Comparison of ENCODE assay signal across 8 mouse cellular contexts in the genomic region with DNA sequence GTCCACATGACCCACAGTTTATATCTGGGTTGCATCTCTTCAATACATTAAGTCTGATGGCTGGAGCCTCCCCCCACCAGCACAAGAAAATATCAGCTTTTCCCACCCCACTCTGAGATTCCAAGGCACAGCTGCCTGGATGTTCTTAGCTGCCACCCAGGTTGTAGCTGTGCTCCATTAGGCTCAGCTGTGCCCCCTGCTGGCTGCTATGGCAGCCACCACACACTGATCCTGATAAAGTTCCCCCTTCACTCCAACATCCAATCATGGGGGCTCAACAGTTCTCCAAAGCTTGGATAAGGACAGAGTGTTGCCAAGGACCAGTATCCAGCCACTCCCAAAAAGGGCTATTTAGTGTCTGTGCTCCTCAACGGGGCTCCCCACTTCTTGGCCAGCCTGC. TPM values are rescaled to one million over a fixed set of nuclear protein-coding genes. Genes with fewer than 3 reads are reported as not detected.
DNase-seq lines count a peak whose midpoint lies in the region; ATAC-seq and TF ChIP-seq lines count a peak whose summit lies in the region.

No protein-coding gene starts in this region.

- no peak overlapping the region for H3K27ac ChIP-seq in cerebellum, adult 2 months (ENCODE audit: insufficient read depth, low read length)
- no peak overlapping the region for H3K27ac ChIP-seq in liver, adult 2 months (replicated peaks; ENCODE audit: insufficient read depth, low read depth, low read length)
- H3K27ac ChIP-seq in liver, embryonic 12.5 days: no peak overlapping the region
- H3K27ac ChIP-seq in embryonic facial prominence, embryonic 14.5 days (replicated peaks; ENCODE audit: low read depth, low read length): no peak overlapping the region

- H3K9ac ChIP-seq in liver, adult 2 months (ENCODE audit: low read depth, low read length): no peak overlapping the region
- no peak overlapping the region for H3K9ac ChIP-seq in liver, embryonic 12.5 days
- no peak overlapping the region for H3K9ac ChIP-seq in embryonic facial prominence, embryonic 14.5 days (ENCODE audit: low read depth, low read length)

- no peak overlapping the region for H3K4me2 ChIP-seq in liver, embryonic 12.5 days
- no peak overlapping the region for H3K4me2 ChIP-seq in embryonic facial prominence, embryonic 14.5 days (ENCODE audit: low read depth, low read length)

- H3K9me3 ChIP-seq in liver, embryonic 12.5 days (replicated peaks): no peaks in the 10 kb centered on the region
- no peaks in the 10 kb centered on the region for H3K9me3 ChIP-seq in embryonic facial prominence, embryonic 14.5 days (ENCODE audit: control insufficient read depth, low read length)

- no peaks in the 10 kb centered on the region for H3K36me3 ChIP-seq in liver, adult 2 months (ENCODE audit: control insufficient read depth, insufficient read depth, low read length)
- no peaks in the 10 kb centered on the region for H3K36me3 ChIP-seq in liver, embryonic 12.5 days
- no peaks in the 10 kb centered on the region for H3K36me3 ChIP-seq in embryonic facial prominence, embryonic 14.5 days (ENCODE audit: control insufficient read depth, insufficient read depth, low read length)

- ATAC-seq in liver, embryonic 12.5 days: no peak
- ATAC-seq in embryonic facial prominence, embryonic 14.5 days (ENCODE audit: low read depth): no peak
- ATAC-seq in megakaryocyte progenitor cell, adult 5-6 weeks (replicated peaks; ENCODE audit: poor library complexity): peak; percentile 46; the same call in 1 of the 2 replicates

- TF ChIP-seq CTCF in cerebellum, adult 2 months (IDR thresholded peaks at IDR 0.05; ENCODE audit: borderline replicate concordance, insufficient read depth, low read depth, low read length): peak; percentile 42
- TF ChIP-seq CTCF in liver, adult 2 months (IDR thresholded peaks at IDR 0.05; ENCODE audit: low read depth, low read length): peak; percentile 88

- H3K27me3 ChIP-seq in cerebellum, adult 2 months (ENCODE audit: control insufficient read depth, insufficient read depth, low read length): no peaks in the 10 kb centered on the region
- H3K27me3 ChIP-seq in liver, adult 2 months (ENCODE audit: control insufficient read depth, insufficient read depth, low read length): no peaks in the 10 kb centered on the region
- H3K27me3 ChIP-seq in liver, embryonic 12.5 days (replicated peaks): no peaks in the 10 kb centered on the region
- H3K27me3 ChIP-seq in embryonic facial prominence, embryonic 14.5 days (replicated peaks; ENCODE audit: control insufficient read depth, insufficient read depth, low read length): no peaks in the 10 kb centered on the region

- H3K4me3 ChIP-seq in cerebellum, adult 2 months (replicated peaks; ENCODE audit: insufficient read depth, low read depth, low read length): no peak overlapping the region
- no peak overlapping the region for H3K4me3 ChIP-seq in liver, adult 2 months (ENCODE audit: insufficient read depth, low read depth, low read length)
- H3K4me3 ChIP-seq in liver, embryonic 12.5 days: no peak overlapping the region
- H3K4me3 ChIP-seq in embryonic facial prominence, embryonic 14.5 days (ENCODE audit: low read depth, low read length): no peak overlapping the region

- peak in 1 of 2 experiments; percentile 26 for DNase-seq in cerebellum, adult 2 months
- DNase-seq in cerebellum, postnatal 4 days (ENCODE audit: low spot score in 2 of 2): no peak
- peak; percentile 13 for DNase-seq in liver, adult 2 months (ENCODE audit: extremely low read depth, low read depth, low spot score)
- peak; percentile 81 for DNase-seq in ZHBTc4 (ENCODE audit: low read depth, low spot score)
- peak; percentile 32 for DNase-seq in embryonic facial prominence, embryonic 14.5 days (ENCODE audit: low spot score)
- no peak for DNase-seq in MN1 (ENCODE audit: low spot score)

- 50% methylated on average over 1 of the region's 1 CpGs for WGBS in cerebellum, adult 2 months
- 71% methylated on average over 1 of the region's 1 CpGs for WGBS in liver, adult 2 months
- WGBS in liver, embryonic 12.5 days (ENCODE audit: insufficient replicate concordance): 30% methylated on average over 1 of the region's 1 CpGs
- WGBS in embryonic facial prominence, embryonic 14.5 days: 82% methylated on average over 1 of the region's 1 CpGs

- TF ChIP-seq POLR2A in cerebellum, adult 2 months (IDR thresholded peaks at IDR 0.05; ENCODE audit: borderline replicate concordance, insufficient read depth, low read length): no peak
- TF ChIP-seq POLR2A in liver, adult 2 months (IDR thresholded peaks at IDR 0.05; ENCODE audit: extremely low read depth, insufficient read depth, low read length): no peak

- peaks cover 2% of the 10 kb centered on the region; the same call in 1 of the 2 replicates for H3K4me1 ChIP-seq in cerebellum, adult 2 months (ENCODE audit: control insufficient read depth, insufficient read depth, low read length)
- no peaks in the 10 kb centered on the region for H3K4me1 ChIP-seq in liver, adult 2 months (ENCODE audit: control insufficient read depth, insufficient read depth, low read length)
- no peaks in the 10 kb centered on the region for H3K4me1 ChIP-seq in liver, embryonic 12.5 days
- H3K4me1 ChIP-seq in embryonic facial prominence, embryonic 14.5 days (ENCODE audit: control insufficient read depth, insufficient read depth, low read length): no peaks in the 10 kb centered on the region; the same call in 1 of the 2 replicates

- no peaks in the 10 kb centered on the region for H3K79me2 ChIP-seq in liver, adult 2 months (ENCODE audit: control insufficient read depth, insufficient read depth, low read length)

RNA-seq across cellular contexts. Expression of gene Slc1a1, which starts 48.3 kb away (rescaled TPM):
- 32.7 and 34.7 TPM in 2 replicates for polyA plus RNA-seq in cerebellum, adult 2 months (2012; rRNA removed)
- 0.27 TPM in 1 of 2 replicates, not detected in the other for total RNA-seq in liver, adult 2 months (2014; rRNA removed)
- polyA plus RNA-seq in liver, adult 2 months (2012; rRNA removed): not detected in 2 replicates
- 0.04 and 0.06 TPM in 2 replicates for polyA plus RNA-seq in liver, embryonic 12.5 days (2016; fragmentation: Nextera tagmentation; extraction: Ambion mirVana)
- 1.2 and 2.5 TPM in 2 replicates for polyA plus RNA-seq in embryonic facial prominence, embryonic 14.5 days (2014; fragmentation: Nextera tagmentation; extraction: Ambion mirVana)
- 0.10 TPM in 1 of 2 replicates, not detected in the other for total RNA-seq in megakaryocyte progenitor cell, adult 5-6 weeks (2015)
- total RNA-seq in megakaryocyte progenitor cell, adult 5-6 weeks (2017): not detected in 2 replicates

Comparison
In these comparisons a context has a peak if more than half of its experiments do, and no peak if none do; other contexts are left out.
1. DNase-seq: peak in liver, adult 2 months (single experiment), ZHBTc4 (single experiment) and embryonic facial prominence, embryonic 14.5 days (single experiment); none in cerebellum, postnatal 4 days (0 of 2) and MN1 (single experiment).